Mouse (Mus musculus): ENCODE results near the gene Rfng.
"Not testable (repeated sequence)": the region's sequence is repeated elsewhere in the genome, so short reads cannot be mapped to it uniquely, and the experiment has no call there.

The Rfng gene

DNA sequence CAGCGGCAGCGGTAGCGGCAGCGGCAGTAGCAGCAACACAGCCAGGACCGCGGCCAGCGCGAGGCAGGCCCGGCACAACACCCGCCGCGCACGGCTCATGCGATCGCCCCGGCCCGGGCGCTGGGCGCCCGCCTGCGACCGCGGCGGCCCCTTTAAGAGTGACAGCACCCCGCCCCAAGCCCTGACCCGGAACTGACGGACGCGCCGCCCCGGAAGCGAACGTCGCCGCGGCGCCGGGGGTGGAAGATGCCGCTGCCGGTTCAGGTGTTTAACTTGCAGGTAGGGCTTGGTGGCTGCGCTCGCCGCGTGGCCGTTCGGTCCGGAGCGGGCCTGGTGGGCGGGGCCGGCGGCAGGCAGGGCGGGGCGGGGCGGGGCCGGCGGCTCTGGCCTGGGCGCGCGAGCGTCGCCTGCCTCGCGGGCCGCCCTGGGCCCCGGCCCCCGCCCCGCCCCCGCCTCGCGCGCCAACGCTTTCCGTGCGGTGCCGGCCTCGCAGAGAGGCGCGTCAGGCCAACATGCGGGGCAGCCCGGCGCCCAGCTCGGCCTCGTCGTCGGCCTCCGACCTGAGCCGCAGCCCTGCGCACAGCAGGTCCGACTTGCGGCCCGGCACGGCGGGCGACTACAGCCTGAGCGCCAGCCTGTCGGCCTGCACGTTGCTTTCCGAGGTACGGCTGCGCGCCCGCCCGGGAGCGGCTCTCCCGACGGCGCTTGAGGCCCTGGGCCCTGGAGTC lies at the start of gene Rfng, which contains the start of gene Gps1:
Gene Rfng, minus strand, starts transcription at position 144 of the 728 bp plus-strand sequence.
Gene Gps1, plus strand, starts transcription at position 209 of the 728 bp plus-strand sequence.
- DNase-seq (ENCODE audit: low spot score): peak; percentile 73

- DNase-seq (ENCODE audit: low spot score): not testable (repeated sequence)
Observed at GRCm38 (mm10) chr11:120832962-120833361, 49.0 kb upstream of the Rfng start.

GRCm38 (mm10) chr11:120831659-120832440 lies 47.8 kb upstream of the Rfng start:
- no peak for DNase-seq (ENCODE audit: low spot score)

DNA sequence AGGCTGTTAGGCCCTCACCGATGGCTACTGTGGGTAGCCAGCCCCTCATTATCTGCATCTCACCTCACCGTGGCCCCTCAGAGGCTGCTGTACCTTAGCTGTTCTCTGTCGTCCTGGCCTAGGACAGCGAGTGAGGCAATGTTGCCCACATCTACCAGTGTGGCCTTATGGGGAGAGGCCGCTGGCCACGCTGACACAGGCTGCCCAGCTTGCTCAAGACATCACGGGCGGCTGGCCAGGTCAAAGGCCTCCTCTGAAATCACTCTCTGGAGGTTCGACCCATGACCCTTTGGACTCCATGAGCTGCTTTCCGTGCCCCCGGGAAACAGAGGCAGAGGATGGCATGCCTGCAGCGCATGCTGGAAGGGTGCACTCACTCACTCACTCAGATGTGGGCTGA lies 46.7 kb upstream of the Rfng start:
- no peak for DNase-seq (ENCODE audit: low spot score)

DNA sequence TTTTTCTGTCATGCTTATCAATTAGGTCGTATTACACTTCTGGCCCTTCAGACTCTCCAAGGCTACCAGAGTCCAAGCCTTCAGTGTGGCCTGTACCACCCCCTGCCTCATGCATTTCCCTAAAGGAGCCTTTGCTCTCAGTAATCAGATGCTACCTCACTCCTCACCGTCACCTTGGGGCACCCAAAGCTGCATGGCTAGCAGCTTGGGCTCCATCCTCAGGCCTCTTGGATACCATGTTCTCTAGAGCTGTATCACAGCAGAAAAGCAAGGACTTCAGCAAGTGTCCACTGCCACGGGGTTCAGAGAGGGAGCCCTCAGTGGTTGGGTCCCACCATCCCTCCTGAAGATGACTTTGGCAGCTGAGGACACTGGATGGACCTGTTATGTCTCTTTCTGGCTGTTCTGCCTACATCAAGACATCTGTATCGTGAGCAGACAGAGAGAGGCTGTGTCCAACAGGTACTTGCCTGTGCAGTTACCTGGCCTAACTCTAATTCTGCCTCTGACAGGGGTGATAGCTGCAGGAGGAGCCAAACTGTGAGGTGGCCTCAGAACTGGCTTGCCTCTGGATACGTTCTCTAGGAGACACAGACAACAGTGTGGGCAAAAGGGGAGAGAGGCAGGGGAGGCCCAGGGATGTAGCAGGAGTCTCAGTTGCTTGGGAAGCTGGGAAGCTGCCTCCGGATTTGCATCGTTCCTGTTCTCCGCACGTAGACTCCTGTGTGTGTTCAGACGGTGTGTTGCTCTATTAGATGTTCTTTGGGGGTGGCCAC lies 45.9 kb upstream of the Rfng start:
- DNase-seq (ENCODE audit: low spot score): no peak

- no peak for DNase-seq (ENCODE audit: low spot score)
Observed at GRCm38 (mm10) chr11:120828416-120828815, 44.4 kb upstream of the Rfng start.

- no peak for DNase-seq (ENCODE audit: low spot score)
Observed at GRCm38 (mm10) chr11:120826016-120826953, 42.3 kb upstream of the Rfng start.

- DNase-seq (ENCODE audit: low spot score): no peak
Observed at GRCm38 (mm10) chr11:120825289-120825863, 41.4 kb upstream of the Rfng start.

- no peak for DNase-seq (ENCODE audit: low spot score)
Observed at GRCm38 (mm10) chr11:120824787-120825288, 40.8 kb upstream of the Rfng start.

DNA sequence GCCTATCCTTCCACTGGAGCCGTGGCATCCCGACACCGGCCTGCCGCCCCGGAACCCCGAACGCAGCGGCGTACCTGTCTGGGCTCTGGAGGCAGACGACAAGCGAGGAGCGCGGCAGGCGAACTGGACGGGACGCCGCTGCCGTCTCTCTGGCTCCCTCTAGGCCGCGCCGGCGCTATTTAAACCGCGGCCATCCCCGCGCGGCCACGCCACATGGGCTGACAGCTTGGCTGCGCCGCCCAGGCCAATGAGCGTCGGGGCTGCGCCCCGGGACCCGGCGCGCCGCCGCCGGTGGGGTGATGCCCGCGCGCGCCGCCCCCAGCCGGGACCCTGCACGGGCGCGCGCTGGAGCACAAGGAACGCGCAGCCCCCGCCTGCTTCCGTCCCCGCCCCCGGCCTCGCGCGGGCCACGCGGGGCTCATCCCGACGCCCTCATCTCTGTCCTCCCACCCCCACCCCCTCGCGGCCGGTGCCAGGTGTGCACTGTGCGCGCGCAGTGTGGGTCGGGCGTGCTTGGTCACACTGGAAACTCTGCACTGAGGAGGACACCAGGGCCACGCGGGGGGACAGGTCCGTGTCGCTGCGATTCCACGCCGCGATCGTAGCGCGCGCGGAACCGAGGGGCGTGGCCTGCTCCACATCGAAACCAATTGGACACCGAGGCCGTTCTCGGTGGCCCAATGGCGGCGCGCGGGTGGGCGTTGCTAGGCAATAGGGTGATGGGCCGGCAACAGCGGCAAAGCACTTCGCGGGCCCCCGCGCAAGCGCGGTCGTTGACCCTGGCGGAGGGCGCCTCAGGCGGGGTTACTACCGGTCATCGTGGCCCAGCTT lies 40.2 kb upstream of the Rfng start, which contains the start of gene Fasn:
Gene Fasn, minus strand, starts transcription at position 592 of the 831 bp plus-strand sequence.
- DNase-seq (ENCODE audit: low spot score): peak; percentile 85

GRCm38 (mm10) chr11:120823551-120823947 lies 39.5 kb upstream of the Rfng start:
- peak; percentile 54 for DNase-seq (ENCODE audit: low spot score)

DNA sequence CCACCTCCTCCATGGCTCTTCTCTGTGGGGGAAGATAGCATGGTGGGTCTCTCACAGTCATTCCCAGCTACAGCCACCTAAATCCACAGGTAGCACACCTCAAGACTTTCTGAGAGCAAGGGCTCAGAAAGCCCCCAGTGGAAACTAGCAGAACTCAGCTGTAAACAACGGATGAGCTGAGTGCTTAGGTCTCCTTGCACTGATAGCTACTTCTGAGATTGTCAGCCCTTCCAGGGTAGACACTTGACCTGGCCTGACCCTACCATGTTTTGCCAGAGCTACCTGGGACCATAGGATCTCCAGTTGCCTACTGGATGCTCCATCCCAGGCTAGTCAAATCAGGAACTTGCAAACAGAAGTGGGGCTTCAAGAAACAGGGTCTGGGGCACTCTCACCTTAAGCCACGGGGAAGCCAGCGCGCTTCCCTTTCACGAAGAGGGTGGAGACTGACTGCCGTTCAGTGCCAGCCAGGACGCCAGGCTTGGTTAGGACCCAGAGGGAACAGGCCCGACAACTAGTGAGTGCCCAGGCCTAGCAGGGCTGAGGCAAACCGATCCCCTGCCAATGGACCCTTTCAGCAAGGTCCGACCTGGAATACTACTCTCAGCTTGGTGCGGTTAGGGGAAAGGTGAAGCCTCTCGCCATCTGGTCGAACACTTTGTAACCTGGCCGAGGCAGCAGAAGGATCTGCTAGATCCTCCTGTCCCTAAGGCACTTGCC lies 39.0 kb upstream of the Rfng start:
- peak; percentile 36 for DNase-seq (ENCODE audit: low spot score)

- DNase-seq (ENCODE audit: low spot score): no peak
Observed at GRCm38 (mm10) chr11:120822321-120822720, 38.3 kb upstream of the Rfng start.

DNA sequence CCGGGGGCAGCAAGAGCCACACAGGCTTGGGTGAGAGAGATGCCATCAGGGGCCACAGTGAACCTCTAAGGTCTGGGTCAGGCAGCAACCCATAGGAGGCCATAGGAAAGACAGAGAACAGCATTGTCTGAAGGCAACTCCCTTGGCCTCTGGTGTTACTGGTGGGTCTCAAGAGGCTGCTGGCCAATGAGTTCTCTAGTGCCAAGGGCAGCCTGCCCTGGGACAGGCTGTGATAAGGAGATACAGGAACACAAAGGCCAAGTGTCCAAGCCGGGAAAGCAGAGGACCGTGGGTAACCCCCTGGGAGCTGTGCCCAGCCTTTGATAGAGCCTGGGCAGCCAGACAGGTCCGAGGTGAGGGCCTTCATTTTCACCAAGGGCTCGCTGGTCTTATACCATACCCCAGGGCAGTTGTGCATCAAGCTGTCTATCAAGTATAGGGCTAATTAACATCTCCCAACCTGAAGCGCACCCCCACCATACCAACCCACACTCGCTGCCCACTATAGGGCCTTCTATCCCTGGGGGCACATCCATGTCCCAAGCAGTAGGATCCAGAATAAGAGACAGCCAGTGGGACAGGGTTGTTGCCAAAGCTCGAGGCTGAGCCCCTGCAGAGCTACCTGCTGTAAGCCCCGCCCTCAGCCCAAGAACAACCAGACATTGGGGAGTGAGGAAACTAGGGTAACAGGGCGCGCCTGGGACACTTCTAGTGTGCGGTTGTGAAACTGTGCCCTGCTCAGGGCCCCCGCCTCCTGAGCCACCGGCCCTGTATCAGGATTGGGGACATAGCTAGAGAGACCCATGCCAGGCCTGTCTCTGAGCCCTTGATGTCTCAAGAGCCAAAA lies 37.3 kb upstream of the Rfng start:
- no peak for DNase-seq (ENCODE audit: low spot score)

GRCm38 (mm10) chr11:120820546-120820945 lies 36.5 kb upstream of the Rfng start:
- DNase-seq (ENCODE audit: low spot score): no peak

DNA sequence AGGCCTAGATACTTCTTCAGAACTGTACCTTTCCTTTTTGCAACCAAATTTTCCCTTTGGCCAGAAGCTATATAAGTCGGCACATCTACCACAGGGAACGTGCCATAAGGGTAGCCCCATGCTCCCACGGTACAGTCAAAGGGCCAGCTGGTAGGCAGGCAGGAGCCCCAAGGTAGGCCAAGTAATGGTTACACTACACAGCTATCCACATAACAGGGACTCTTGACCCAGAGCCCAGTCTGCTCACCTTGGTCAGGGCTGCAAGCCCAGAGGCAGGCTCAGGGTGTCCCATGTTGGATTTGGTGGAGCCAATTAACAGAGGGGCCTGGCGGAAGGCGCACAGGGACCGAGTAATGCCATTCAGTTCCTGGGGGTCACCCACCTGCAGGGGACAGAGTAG lies 35.5 kb upstream of the Rfng start:
- no peak for DNase-seq (ENCODE audit: low spot score)

GRCm38 (mm10) chr11:120818251-120818650 lies 34.2 kb upstream of the Rfng start:
- no peak for DNase-seq (ENCODE audit: low spot score)

DNA sequence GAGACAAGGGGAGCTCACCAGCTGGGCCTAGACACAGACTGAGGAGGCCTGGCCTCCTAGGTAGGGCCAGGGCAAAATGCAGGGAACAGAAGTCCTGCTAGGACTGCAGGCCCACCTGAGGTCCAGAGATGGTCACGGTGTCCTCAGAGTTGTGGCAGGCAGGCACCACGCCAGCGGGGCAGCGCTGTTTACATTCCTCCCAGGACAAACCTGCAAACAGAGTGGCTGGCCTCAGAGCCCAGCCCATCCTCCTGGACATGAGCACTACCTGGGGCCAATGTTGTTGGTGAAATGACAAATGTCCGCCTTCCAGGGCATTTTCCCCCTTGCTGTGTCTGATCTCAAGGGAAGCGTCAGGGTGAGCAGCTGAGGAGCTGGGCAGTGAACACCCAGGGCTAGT lies 33.4 kb upstream of the Rfng start:
- no peak for DNase-seq (ENCODE audit: low spot score)
